Mouse (Mus musculus): ENCODE measurements at regions not wholly inside any gene's neighbourhood (a gene's known extent, or its start where the extent isn't known, plus 50 kb on each side); places are given as distances from the start of the nearest gene placed in this dataset.
A peak's percentile ranks its signal among the peaks of the same experiment; 100 is the strongest.

DNA sequence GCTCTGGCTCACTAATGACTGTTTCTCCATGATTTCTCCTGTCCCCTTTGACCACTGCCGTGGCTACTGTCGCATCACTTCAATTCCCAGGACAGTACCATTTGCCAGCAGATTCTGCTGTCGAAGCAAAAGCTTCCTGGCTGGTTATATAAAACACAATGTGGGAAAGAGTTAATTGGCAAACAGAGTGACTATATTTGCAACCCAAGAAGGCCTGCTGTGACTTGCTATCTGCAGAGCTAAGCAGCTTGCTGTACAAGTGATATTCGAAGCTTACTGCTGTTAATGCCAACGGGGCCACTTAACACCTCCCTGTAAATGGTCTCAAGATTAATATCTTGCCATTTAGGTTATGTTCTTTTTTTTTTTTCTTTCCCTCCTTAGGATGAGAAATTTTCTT, 242.2 kb upstream of the A1bg start:
- DNase-seq (ENCODE audit: extremely low read depth, low read depth, low spot score) = no peak

DNA sequence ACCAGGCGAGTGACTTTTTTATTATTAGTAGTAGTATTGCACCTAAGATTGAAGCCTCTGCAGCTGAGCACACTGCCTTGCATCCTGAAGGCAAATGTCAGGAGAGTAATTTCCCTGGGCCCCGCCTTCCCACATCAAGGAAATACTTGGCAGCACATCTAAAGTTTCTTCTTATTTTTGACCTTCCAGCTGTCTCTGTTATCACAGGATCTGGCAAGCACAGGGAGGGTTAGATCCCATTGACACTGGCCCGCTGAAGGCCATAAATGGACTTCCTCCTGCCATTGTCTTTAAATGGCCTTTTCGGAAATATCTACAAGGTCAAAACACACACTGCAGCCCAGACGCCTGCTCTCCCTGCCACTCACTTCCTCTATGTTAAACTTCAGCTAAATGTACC, 238.6 kb upstream of the A1bg start:
- DNase-seq (ENCODE audit: extremely low read depth, low read depth, low spot score) = no peak

DNA sequence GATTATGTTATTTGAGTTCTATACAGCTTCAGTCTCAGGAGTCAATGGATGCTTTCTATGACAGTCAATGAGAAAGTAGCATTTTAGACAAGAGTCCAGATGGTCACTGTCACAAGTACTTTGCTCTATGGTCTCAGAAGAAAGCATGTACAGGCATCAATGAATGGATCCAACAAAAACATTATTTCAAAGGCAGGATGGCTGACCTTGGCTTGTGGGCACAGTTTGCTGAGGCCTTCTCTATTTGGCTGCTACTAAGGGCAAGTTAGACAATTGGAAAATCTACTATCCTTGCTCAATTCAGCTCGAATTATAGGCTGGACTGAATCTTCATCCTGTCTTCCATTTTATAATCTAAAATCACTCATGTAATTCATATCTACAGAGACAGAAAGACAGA, 237.9 kb upstream of the A1bg start:
- no peak for DNase-seq (ENCODE audit: extremely low read depth, low read depth, low spot score)

DNA sequence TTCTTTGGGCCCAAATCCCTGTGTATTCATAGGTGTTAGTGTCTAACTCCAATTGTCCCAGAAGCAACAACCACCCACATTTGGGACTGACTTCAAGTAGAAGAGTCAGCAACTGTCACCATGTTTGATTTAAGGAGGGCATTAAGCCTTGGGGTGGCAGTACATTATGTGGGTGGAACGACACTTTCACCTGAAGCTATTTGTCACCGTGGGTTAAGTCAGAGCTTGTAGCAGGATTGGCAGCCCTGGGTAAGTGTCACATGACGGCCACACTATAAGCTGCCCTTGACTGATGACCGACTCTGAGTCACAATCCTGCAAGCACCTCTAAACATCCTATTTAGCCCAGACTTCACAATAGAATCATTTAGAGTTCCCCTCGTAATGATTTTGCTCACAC, 236.7 kb upstream of the A1bg start:
- DNase-seq (ENCODE audit: extremely low read depth, low read depth, low spot score) = peak; percentile 98

DNA sequence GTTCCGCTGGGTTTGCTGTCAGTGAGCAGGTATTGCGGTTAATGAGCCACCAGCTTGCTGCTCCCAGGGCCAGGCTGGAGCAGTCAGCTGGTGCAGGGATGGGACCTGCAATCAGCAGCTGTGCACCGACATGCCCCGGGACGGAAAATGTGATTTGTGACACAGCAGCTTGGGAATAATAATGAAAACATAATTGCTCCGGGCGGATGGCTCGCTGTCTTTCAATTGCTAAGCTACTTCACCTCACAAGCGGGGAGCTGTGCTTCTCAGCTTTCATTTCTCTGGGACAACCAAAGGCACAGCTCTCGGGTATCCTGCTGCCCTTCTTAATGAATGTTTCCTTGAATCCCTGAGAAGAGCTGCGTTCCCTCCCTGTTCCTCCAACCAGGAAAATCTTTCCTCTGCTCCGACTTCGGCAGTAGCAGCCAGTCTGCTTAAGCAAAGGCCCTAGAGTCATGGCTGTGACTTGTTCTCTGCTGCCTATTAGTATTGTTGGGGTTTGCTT, 235.3 kb upstream of the A1bg start:
- no peak for DNase-seq (ENCODE audit: extremely low read depth, low read depth, low spot score)

DNA sequence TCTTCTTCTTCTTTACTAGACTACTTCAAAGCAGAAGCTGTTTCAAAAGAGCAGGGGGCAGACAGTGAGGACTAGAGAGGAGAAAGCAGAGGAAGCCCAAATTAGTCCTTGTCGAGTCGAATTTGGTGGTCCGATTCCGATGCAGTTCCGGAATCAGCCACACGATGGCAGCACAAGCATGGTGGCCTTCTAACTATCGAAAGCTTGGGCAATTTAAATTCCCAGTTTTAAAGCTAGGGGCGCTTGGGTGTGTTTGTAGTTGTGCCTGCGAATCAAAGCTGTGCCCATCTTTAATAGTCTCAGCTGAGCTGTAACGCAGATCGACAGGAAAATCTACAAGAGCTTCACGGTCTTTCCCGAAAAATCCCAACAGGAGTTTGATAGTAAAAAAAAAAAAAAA, 234.7 kb upstream of the A1bg start:
- no peak for DNase-seq (ENCODE audit: extremely low read depth, low read depth, low spot score)

DNA sequence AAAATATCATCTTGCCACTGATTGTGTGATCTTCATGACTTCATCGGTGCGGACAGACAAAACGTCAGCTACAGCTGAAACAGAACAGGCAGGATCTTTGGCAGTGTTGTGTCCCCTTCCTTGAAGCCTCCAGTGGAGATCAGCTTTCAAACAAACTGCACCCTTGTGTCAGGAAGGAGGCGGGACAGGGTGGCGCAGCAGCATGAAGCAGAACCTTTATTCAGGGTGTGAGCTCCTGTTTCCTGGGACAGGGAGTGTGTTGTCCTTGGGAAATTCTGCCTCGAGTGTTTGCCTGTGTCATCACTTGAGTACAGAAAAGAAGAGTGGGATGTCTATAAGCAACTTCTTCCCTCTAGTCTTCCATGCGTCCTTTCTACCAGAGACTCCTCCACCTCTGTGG, 232.7 kb upstream of the A1bg start:
- DNase-seq (ENCODE audit: extremely low read depth, low read depth, low spot score) = no peak

DNA sequence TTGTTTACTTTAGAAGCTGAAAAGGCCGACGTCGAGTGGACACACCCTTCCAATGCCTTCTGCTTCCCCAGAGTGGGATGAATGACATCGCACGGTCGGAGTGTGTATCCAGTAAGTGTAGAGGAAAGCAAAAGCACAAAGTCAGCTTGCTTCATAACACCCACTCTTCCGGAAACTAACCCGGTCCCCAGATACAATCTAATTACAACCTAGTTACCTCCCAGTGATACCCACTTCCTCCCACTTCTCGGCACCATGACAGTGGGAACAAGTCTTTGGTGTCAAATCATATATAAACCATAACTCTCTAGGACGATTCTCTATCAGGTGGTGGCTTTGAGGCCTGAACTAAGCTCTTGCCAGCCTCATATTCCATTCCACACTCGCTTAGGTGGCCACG, 231.4 kb upstream of the A1bg start:
- DNase-seq (ENCODE audit: extremely low read depth, low read depth, low spot score) = no peak

DNA sequence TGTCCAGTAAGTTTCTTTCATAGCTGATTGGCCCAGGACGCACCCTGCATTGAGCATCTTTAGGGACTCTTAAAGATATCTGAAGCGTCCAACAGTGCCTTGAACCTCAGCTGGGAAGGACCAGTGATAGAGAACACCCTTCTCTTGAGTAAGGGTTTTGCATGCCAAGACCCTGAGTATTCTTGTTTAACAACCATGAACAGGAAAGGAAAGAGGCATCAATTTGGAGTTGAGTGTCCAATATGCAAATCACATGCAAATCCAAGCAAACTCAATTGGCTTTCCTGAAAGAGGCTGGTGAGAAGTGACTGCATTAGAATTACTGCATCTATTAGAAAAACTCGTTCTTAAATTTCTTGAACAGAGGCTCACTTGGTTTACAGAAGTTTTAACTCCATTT, 220.0 kb upstream of the A1bg start:
- DNase-seq (ENCODE audit: extremely low read depth, low read depth, low spot score) = no peak

DNA sequence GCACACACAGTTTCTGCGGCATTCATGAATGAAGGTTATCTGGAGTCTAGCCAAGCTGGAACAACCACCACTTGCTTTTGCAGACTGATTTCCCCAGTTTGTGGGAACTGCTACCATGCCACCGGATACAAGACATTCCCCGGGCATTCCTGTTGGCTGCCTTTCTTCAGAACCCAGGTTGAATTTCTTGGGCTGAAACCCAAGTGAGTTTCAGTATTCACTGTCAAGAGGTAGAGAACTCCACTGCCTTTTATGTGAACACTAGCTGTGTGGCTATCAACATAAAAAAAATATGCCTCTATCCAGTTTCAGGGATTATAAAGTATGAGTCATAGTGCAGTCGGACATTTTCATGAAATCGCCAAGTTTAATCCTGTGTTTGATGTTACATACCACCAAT, 216.3 kb upstream of the A1bg start:
- DNase-seq (ENCODE audit: extremely low read depth, low read depth, low spot score) = no peak

DNA sequence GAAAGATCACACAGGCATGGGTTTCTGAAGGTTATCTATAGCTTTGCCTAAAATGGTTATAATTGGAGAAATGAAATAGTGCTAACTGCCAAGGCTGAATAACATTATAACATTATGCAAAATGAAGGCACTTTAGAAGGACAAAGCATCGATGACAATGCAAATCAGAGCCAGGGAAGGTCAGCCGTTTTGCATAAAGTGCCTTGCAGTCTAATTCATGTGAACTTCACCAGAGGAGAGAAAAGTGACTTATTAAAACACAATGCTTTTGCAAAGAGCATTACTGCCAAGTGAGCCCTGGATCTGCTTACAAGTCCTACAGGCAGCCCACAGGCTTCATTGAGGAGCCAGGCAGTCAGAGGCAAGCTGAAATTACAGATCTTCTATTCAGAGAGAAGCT, 214.0 kb upstream of the A1bg start:
- DNase-seq (ENCODE audit: extremely low read depth, low read depth, low spot score) = no peak

DNA sequence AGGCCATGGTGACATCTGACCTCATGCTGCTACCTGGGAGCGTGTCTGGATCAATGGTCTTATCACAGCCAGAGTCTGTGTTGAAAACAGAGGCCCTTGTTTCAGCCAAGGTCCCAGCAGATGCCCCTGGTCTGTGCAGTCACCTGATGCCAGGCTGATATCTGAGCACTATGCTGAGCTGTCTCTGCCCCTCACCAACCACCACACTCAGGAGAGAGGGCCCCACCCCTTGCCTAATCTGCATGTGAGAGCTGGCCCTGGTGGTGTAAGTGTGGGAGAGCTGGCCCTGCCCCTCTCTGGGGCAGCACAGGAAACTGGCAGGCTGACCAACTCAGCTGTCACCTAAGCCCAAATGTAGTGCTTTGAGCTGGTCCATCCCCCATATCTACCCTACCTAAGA, 210.5 kb upstream of the A1bg start:
- DNase-seq (ENCODE audit: extremely low read depth, low read depth, low spot score) = no peak

DNA sequence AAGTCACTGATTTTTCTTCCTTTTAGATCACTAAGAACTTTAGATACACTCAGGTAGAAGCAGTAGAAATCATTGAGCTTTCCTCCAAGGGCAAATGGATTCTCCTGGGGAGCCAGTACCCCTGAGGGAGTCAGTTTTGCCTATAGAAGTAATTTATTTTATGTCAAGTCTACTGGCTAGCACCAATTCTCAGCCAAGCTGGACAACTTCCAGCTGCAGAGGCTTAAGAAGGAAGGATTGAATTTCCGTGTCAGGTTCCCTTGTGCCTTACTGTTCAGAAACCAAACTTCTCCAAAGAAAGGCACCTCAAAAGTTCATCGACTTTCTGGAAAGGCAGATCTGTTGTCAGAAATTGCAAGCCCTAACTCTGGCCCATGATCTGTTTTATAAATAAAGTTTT, 205.2 kb upstream of the A1bg start:
- DNase-seq (ENCODE audit: extremely low read depth, low read depth, low spot score) = no peak

DNA sequence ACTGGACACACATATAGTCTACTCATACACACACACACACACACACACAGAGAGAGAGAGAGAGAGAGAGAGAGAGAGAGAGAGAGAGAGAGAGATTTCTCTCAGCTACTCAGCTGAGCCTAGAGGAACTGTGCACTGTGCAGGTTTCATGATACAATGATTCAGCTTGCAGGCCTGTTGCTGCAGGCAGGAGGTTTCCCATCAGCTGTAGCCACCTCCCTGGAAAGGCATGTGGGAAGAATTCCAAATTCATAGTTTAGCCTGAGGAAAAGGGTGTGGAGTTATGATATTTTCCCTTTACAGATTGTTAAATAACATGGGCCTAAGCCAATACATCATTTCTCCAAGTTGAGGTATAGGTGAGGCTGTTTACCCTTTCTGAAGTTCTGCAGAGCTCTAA, 204.3 kb upstream of the A1bg start:
- DNase-seq (ENCODE audit: extremely low read depth, low read depth, low spot score) = no peak

DNA sequence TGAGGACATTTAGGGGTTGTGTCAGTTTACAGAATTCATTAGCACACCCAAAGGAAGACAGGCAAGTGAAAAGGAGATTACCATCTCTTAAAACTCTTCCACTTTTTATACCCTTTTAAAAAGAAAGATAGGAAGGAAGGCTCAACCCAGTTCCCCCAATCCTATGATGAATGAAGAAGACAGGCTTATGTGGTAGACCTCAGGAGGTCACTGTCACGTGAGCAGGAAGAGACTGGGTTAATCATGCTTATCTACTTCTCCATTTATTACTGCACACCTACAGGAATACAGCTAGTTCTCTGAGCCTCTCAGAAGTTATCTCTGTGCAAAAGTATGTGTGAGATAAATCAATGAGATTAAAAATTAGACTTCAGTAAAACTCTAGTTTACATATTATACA, 194.1 kb upstream of the A1bg start:
- DNase-seq (ENCODE audit: extremely low read depth, low read depth, low spot score) = no peak

DNA sequence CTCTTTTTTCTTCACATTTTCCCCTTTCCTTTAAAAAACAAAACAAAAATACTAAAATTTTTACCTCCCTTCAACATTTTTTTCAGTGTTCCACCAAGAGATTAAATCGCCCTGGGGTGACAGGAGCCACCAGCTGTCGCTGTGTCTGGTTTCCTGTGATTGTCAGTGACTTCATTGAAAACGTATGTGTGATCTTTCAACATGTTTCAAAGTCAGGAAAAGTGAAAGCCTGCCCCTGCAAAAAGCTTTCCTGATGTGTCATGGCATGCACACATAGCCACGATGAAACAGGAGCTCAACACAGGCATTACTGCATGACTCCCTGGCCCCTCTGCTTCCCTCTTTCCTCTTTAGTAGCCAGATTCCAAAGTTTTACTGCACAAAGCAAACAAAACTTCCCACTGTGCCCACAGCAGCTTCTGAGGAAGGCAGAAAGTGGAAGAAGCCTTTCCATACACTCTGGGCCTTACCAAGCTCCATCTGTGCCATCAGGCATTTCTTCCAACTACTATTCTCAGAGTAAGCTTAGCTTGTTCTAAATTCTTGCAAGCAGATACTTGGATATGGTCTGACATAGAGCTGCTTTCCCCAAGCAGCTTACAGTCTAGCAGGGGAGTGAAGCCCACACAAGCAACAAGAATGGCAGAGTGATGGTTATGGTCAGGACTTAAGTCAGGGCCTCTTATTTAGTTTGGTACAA, 186.8 kb upstream of the A1bg start:
- no peak for DNase-seq (ENCODE audit: extremely low read depth, low read depth, low spot score)

DNA sequence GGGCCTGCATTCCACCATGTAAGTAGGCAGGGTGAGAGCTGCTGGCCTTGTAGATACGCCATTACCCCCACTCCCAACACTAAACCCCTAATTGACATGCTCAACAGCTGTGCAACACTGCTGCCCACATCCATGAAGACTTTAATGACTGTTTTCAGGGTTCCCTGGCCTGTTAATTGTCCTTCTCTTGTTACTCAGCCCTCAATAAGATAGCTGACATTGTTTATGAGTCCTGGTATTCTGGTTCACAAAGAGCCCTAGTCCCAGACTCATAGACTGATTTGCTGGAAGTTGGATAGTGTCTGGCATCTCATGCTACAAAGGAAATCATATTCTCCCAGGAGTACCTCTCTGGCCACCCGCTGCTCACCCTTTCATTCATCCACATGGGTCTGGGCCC, 186.1 kb upstream of the A1bg start:
- DNase-seq (ENCODE audit: extremely low read depth, low read depth, low spot score) = no peak

DNA sequence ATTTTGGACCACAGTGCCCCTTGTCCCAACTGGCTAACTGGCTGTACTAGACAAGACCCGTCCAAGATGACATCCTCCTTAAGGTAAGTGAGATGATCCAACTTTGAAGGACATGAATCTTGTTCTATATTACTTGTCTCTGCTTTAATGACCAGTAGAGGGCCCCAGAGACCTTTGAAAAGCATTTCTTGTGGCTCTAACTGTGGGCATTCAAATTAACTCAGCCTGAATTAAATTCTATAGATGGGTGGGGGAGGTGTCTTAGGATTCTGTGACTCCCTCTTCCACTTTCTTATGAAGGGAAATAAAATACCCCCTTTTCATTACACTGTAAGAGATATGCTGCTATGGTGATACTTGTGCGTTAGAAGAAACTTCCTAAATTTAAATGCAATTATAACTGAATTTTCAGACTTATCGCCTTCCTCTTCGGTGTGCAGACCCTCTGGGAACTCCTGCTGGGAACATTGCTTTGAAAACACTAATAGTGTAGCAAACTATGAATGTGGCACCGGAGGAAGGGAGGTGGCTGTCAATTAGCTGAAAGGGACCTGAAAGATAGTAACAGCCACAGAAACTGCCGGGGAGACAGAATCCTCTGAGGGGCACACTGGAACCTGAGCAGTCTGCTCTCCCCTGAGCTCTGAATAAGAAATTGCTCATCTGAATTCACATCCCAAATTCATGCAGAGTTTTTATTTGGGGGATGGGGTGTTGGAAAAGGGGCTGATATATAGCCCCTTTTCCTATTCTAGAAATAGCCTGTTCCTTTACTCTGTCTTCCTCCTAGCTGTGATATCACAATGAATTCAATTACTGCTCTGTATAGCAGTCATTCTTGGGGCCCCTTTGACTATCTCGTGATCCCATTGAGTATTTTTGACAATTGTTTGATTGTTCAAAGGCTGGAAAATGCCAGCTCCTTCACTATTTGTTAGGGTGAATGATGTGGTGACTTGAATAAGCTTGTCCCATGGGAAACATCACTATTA, 179.9 kb upstream of the A1bg start:
- DNase-seq (ENCODE audit: extremely low read depth, low read depth, low spot score) = no peak

DNA sequence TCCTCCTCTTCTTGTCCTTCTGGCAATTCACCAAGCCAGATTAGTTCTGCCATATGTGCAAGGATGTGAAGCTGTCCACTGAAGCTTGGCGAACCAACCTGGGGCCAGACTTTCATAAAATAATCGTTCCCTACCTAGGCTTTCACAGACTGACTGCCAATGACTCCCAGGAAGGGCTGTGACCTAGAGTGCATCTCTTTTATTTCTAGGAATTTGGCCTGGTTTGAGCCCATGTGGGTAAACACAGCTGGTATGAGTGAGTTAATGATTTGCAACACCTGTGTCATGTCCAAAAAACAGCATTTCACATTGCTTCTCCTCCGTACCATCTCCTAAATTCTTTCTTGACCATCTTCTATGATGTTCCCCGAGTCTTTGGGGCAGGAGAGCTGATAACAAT, 178.0 kb upstream of the A1bg start:
- DNase-seq (ENCODE audit: extremely low read depth, low read depth, low spot score) = no peak

DNA sequence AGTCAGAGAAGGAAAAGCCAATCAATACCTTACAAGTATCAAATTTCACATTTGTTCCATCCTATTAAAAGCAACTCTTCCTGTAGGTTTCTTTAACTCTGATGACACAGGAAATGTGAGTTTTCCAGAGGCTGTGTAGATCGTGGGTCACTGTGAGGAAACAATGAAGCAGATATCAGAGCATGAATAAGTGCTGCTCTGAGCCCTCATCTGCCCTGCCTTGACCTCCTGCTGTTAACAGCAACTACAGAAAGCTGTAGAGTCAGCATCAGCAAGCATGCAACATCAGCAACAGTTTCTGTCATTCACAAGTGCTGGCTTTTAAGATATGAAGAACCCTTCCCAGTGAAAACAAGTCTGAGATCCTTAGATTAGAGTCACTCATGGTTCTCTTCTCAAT, 176.2 kb upstream of the A1bg start:
- DNase-seq (ENCODE audit: extremely low read depth, low read depth, low spot score) = no peak

DNA sequence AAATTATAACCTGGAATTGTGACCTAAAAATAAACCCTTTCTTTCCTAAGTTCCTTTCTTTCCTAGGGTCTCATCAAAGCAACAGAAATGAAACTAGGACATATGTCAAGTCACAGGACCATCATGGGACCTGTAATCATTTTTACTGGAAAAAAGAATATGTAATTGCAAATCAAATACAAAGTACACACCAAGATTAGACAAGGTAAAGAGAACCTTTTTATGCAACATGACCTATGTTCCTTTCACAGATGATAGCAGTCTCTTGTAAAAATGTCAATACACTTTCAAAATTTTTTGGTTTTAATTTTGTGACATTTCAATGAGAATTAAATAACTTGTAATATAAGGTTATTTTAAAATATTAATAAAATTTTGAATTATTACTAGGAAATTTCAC, 175.7 kb upstream of the A1bg start:
- no peak for DNase-seq (ENCODE audit: extremely low read depth, low read depth, low spot score)
